Mouse (Mus musculus) olfactory bulb, adult 2 months (tissue): Measurements from ENCODE around the gene Cop1.

ENCODE experiments used
- CTCF ChIP-seq: fragments of 200-500 bp; IDR thresholded peaks from 2 replicates; pipeline ENCODE4 v1.5.1; 2012; ENCODE audit warnings: low read depth, mild to moderate bottlenecking, low read length, moderate library complexity; ENCODE audit not compliant: insufficient read depth
- POLR2A ChIP-seq: fragments of 200-500 bp; IDR thresholded peaks from 2 replicates; pipeline ENCODE4 v1.6.1; 2012; ENCODE audit warnings: mild to moderate bottlenecking, low read depth, low read length, moderate library complexity; ENCODE audit not compliant: insufficient read depth

DNA sequence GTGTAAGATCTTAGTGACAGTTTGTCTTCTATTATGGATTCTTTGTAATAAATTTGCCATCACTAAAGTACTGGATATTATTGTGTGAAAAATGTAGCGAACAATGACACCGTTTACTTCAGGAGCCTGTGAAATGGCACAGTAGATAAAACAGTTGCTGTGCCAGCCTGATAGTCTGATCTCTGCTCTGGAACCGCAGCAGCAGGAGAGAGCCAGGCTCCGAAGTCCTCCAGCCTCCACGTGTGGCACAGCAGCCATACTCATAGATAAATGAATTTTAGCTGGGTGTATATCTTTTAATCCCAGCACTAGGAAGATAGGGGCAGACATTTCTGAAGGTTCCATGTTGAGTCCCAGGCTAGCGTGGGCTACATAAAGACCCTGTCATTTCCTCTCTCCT, 6.0 kb downstream of the Cop1 start:
- TF ChIP-seq POLR2A: no peak
- no peak for TF ChIP-seq CTCF
